Mouse (Mus musculus) heart, adult 2 months (tissue): Measurements from ENCODE around the gene Tcf20. TPM values are rescaled to one million over a fixed set of nuclear protein-coding genes. Genes with fewer than 3 reads are reported as not detected.

Experiments used
- DNase-seq, 2 experiments: peaks; one replicate each; pipeline ENCODE4 v3.0.0; 2021
- H3K27ac ChIP-seq: fragments of 200-600 bp; 2 replicates; pipeline ENCODE4 v1.8.1; 2022
- H3K27me3 ChIP-seq: fragments of 200-500 bp; 2 replicates; pipeline ENCODE4 v1.6.1; 2012; ENCODE audit warnings: mild to moderate bottlenecking, low read length, inconsistent platforms, mixed read lengths; ENCODE audit not compliant: control insufficient read depth, insufficient read depth
- H3K36me3 ChIP-seq: fragments of 200-500 bp; 2 replicates; pipeline ENCODE4 v1.6.1; 2012; ENCODE audit warnings: low read length, inconsistent platforms; ENCODE audit not compliant: control insufficient read depth, insufficient read depth
- H3K4me1 ChIP-seq: fragments of 200-500 bp; 2 replicates; pipeline ENCODE4 v1.6.1; 2011; ENCODE audit warnings: low read length; ENCODE audit not compliant: control insufficient read depth, insufficient read depth
- H3K4me3 ChIP-seq: fragments of 200-600 bp; 2 replicates; pipeline ENCODE4 v1.8.1; 2022
- H3K79me2 ChIP-seq: fragments of 200-500 bp; replicated peaks from 2 replicates; pipeline ENCODE4 v1.6.1; 2012; ENCODE audit warnings: mild to moderate bottlenecking, inconsistent platforms, low read length, moderate library complexity, mixed read lengths; ENCODE audit not compliant: control insufficient read depth, insufficient read depth
- H3K9ac ChIP-seq: fragments of 200-500 bp; 2 replicates; pipeline ENCODE4 v1.6.1; 2012; ENCODE audit warnings: low read depth, mild to moderate bottlenecking, control low read depth, inconsistent platforms, low read length, mixed read lengths
- CTCF ChIP-seq: fragments of 200-600 bp; IDR thresholded peaks from 2 replicates; pipeline ENCODE4 v1.8.1; 2022; ENCODE audit warnings: antibody characterized with exemption, mild to moderate bottlenecking, moderate library complexity
- EP300 ChIP-seq: fragments of 200-500 bp; IDR thresholded peaks from 2 replicates; pipeline ENCODE4 v1.6.1; 2011; ENCODE audit warnings: low read depth, low read length, control low read depth; ENCODE audit not compliant: insufficient read depth
- POLR2A ChIP-seq: fragments of 200-500 bp; IDR thresholded peaks from 2 replicates; pipeline ENCODE4 v1.6.1; 2011; ENCODE audit warnings: mild to moderate bottlenecking, low read depth, low read length, control low read depth; ENCODE audit not compliant: insufficient read depth
- WGBS: fragments of 180-500 bp; shearing (Covaris S2); methylation state at CpG from one replicate; pipeline ENCODE4 v1.1.7; 2018; 5-methylcytosine and 5-hydroxymethylcytosine counted together
- intact Hi-C: fragments of 180-260 bp; cut with DNase I; formaldehyde crosslinking; loops from one replicate; pipeline ENCODE4 v1.15.1; 2025
- polyA plus RNA-seq: library from polyadenylated mRNA; depleted of rRNA; stranded (reverse); fragments of >200 nt; gene quantifications from 2 replicates; pipeline ENCODE4 v1.2.3, GENCODE M21; 2012
- total RNA-seq, 2 experiments: library from RNA; stranded (reverse); gene quantifications; 2 replicates each; pipeline ENCODE4 v1.2.3; 2021

Tcf20 gene
- total and polyA plus RNA-seq, 3 experiments: 6.6 to 60.8 (median 60.1) TPM

DNA sequence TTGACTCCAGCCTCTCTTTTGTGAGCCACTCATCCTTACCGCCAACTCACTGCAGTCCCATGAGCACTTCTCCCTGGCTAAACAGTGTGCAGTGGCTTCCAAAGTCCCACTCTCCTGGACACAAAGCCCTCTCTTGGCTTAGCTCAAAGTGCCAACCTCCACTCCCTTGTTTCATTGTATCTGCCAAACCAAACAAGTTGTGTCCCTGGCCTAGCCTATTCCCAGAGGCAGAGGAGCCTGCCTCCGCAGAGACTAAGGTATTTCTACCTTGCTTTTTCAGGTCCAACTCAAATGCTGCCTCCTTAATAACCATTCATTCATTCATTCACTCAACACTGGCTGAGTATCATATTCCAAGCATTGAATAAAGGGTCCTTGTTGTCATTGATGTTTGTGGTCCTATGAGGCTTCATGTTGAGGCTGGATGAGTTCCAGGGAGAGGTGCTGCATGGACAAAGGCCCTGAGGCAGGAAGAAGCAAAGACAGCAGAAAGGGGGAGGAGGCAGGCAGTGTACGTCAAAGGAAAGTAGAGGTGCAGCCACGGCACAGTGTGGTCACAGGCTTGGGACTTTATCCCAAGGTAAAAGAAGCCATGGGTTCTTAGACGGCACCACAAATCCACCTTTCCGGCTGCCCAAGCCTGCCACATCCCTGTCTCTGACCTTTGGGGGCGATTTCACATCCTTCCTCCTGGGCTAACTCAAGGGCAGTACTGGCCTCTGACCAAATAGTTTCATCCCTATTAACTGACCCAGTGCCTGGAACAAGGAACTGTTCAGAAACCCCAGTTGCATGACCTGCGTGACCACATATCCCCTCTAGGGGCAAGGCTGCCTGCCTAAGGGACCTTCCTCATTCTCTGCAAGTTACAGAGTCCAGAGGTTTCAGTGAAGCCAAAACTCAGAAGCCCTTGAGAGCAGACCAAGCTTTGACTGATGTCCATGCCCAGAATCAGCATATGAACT lies 82.0 kb downstream of the Tcf20 start:
- 73% methylated on average over 8 of the region's 8 CpGs for WGBS
- peak in 1 of 2 experiments; percentile 13 for DNase-seq

GRCm38 (mm10) chr15:82904526-82904925 lies 83.1 kb downstream of the Tcf20 start:
- intact Hi-C loops: loop anchor here (5.0 kb wide), 2 partner anchors 83 to 92 kb away; partner anchors contain the start of gene Tcf20

More for the DNA sequence above, 82.0 kb downstream of the Tcf20 start:
- Histone ChIP-seq H3K4me1 (no peaks in the 10 kb centered on the region), H3K27me3 (no peaks in the 10 kb centered on the region), H3K79me2 (no peaks in the 10 kb centered on the region), H3K36me3 (no peaks in the 10 kb centered on the region), H3K4me3 (no peak overlapping the region), H3K9ac (no peak overlapping the region), H3K27ac (no peak overlapping the region)
- no peak for TF ChIP-seq POLR2A
- TF ChIP-seq CTCF: no peak
- TF ChIP-seq EP300: no peak
- intact Hi-C loops: loop anchor here (5.0 kb wide), 1 partner anchor 132 kb away; no protein-coding TSS in a partner anchor

GRCm38 (mm10) chr15:82902521-82902920 lies 85.2 kb downstream of the Tcf20 start:
- peaks cover 1% of the 10 kb centered on the region; the same call in 1 of the 2 replicates for H3K36me3 ChIP-seq
- peaks cover 3% of the 10 kb centered on the region for H3K4me1 ChIP-seq
- intact Hi-C loops: loop anchor here (5.0 kb wide), 2 partner anchors 85 to 90 kb away; partner anchors contain the start of gene Tcf20
- H3K9ac ChIP-seq: no peak overlapping the region
- 0 out of 2 replicates have a peak, but pooled peaks cover 4% of the 10 kb centered on the region for H3K79me2 ChIP-seq
- no peaks in the 10 kb centered on the region for H3K27me3 ChIP-seq
- H3K27ac ChIP-seq: no peak overlapping the region
- 90% methylated on average over 4 of the region's 4 CpGs for WGBS
- TF ChIP-seq POLR2A (no peak), CTCF (no peak), EP300 (no peak)
- no peak for DNase-seq
- H3K4me3 ChIP-seq: no peak overlapping the region

More at GRCm38 (mm10) chr15:82904526-82904925, 83.1 kb downstream of the Tcf20 start:
- 67% methylated on average over 7 of the region's 7 CpGs for WGBS
- Histone ChIP-seq H3K9ac (no peak overlapping the region), H3K4me1 (peaks cover 3% of the 10 kb centered on the region), H3K4me3 (no peak overlapping the region), H3K79me2 (no peaks in the 10 kb centered on the region), H3K27ac (no peak overlapping the region), H3K27me3 (no peaks in the 10 kb centered on the region), H3K36me3 (no peaks in the 10 kb centered on the region)
- TF ChIP-seq CTCF (no peak), EP300 (no peak), POLR2A (no peak)
- DNase-seq: no peak

- H3K9ac ChIP-seq: no peak overlapping the region
These were observed 86.4 kb downstream of the Tcf20 start for GRCm38 (mm10) chr15:82901306-82901705.

DNA sequence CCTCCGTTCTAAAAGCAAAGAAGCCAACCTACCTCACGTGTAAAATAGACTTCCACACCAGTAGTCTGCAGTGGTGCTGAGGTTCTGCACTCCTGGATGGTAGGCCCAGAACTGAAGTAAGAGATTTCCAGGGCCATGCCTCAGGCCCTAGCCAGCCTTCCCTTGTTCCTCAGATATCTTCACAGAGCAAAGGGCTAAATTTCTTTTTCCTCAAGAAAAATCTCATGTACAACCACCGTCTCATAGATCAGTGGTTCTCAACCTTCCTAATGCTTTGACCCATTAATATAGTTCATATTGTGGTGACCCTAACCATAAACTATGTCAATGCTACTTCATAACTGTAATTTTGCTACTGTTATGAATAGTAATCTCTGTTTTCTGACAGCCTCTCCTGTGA lies 87.3 kb downstream of the Tcf20 start:
- no peak overlapping the region; the same call in 1 of the 2 replicates for H3K27ac ChIP-seq
- H3K27me3 ChIP-seq: no peaks in the 10 kb centered on the region
- peaks cover 5% of the 10 kb centered on the region; the same call in 1 of the 2 replicates for H3K79me2 ChIP-seq
- intact Hi-C loops: loop anchor here (5.0 kb wide), 2 partner anchors 87 to 88 kb away; partner anchors contain the start of gene Tcf20
- H3K4me3 ChIP-seq: peak overlapping the region; percentile 95
- H3K4me1 ChIP-seq: peaks cover 3% of the 10 kb centered on the region
- H3K9ac ChIP-seq: no peak overlapping the region
- TF ChIP-seq POLR2A (no peak), CTCF (no peak), EP300 (no peak)
- H3K36me3 ChIP-seq: peaks cover 2% of the 10 kb centered on the region; the same call in 1 of the 2 replicates
- whole genome bisulfite sequencing: 45% methylated on average over 3 of the region's 3 CpGs
- DNase-seq: no peak

More at GRCm38 (mm10) chr15:82901306-82901705, 86.4 kb downstream of the Tcf20 start:
- WGBS: 23% methylated on average over 6 of the region's 6 CpGs
- no peak for TF ChIP-seq CTCF
- TF ChIP-seq POLR2A: no peak
- TF ChIP-seq EP300: no peak
- H3K4me3 ChIP-seq: no peak overlapping the region
- H3K4me1 ChIP-seq: peaks cover 3% of the 10 kb centered on the region
- H3K79me2 ChIP-seq: 0 out of 2 replicates have a peak, but pooled peaks cover 4% of the 10 kb centered on the region
- H3K36me3 ChIP-seq: peaks cover 2% of the 10 kb centered on the region; the same call in 1 of the 2 replicates
- H3K27ac ChIP-seq: no peak overlapping the region
- intact Hi-C loops: loop anchor here (5.0 kb wide), 2 partner anchors 86 to 89 kb away; partner anchors contain the start of gene Tcf20
- no peak for DNase-seq
- no peaks in the 10 kb centered on the region for H3K27me3 ChIP-seq
